Mouse (Mus musculus) forebrain, embryonic 10.5 days (tissue): ENCODE measurements at regions not wholly inside any gene's neighbourhood (a gene's known extent, or its start where the extent isn't known, plus 50 kb on each side); places are given as distances from the start of the nearest gene placed in this dataset.

Experiments used
- DNase-seq: peaks from one replicate; pipeline ENCODE4 v3.0.0-alpha.2; 2017; ENCODE audit warnings: low spot score; ENCODE audit errors: extremely low spot score
- H3K27ac ChIP-seq: fragments of 300-500 bp; sonication (generic); 2 replicates; pipeline ENCODE4 v1.5.1; 2016; ENCODE audit warnings: mild to moderate bottlenecking
- H3K27me3 ChIP-seq: fragments of 300-500 bp; sonication (generic); 2 replicates; pipeline ENCODE4 v1.6.1; 2016; ENCODE audit warnings: mild to moderate bottlenecking; ENCODE audit not compliant: poor library complexity, severe bottlenecking
- H3K36me3 ChIP-seq: fragments of 300-500 bp; sonication (generic); replicated peaks from 2 replicates; pipeline ENCODE4 v1.6.1; 2016; ENCODE audit warnings: mild to moderate bottlenecking, moderate library complexity
- H3K4me1 ChIP-seq: fragments of 300-500 bp; sonication (generic); 2 replicates; pipeline ENCODE4 v1.6.1; 2016
- H3K4me3 ChIP-seq: fragments of 300-500 bp; sonication (generic); 2 replicates; pipeline ENCODE4 v1.5.1; 2016; ENCODE audit warnings: mild to moderate bottlenecking, moderate library complexity
- H3K9me3 ChIP-seq: fragments of 300-500 bp; sonication (generic); 2 replicates; pipeline ENCODE4 v1.6.1; 2016; ENCODE audit warnings: mild to moderate bottlenecking, moderate library complexity
- WGBS: fragments of 180-500 bp; shearing (Covaris S2); methylation state at CpG from one replicate; pipeline ENCODE4 v1.1.7; 2016; 5-methylcytosine and 5-hydroxymethylcytosine counted together

- H3K9me3 ChIP-seq, result no peaks in the 10 kb centered on the region
- peaks cover 13% of the 10 kb centered on the region for H3K4me1 ChIP-seq
- peak overlapping the region; percentile 72 for H3K27ac ChIP-seq
- 18% methylated on average over 9 of the region's 9 CpGs for WGBS
- DNase-seq, result no peak
- H3K27me3 ChIP-seq, result peaks cover 21% of the 10 kb centered on the region
- no peaks in the 10 kb centered on the region for H3K36me3 ChIP-seq
- peak overlapping the region; percentile 45 for H3K4me3 ChIP-seq
These were observed 100.4 kb upstream of the Irx4 start for GRCm38 (mm10) chr13:73159865-73160264.

GRCm38 (mm10) chr13:73160289-73160688 lies 100.0 kb upstream of the Irx4 start:
- H3K27ac ChIP-seq, result peak overlapping the region; percentile 72
- WGBS, result under 1% methylated on average over 22 of the region's 22 CpGs
- no peaks in the 10 kb centered on the region for H3K9me3 ChIP-seq
- H3K36me3 ChIP-seq, result no peaks in the 10 kb centered on the region
- peak; percentile 86 for DNase-seq
- peaks cover 21% of the 10 kb centered on the region for H3K27me3 ChIP-seq
- H3K4me1 ChIP-seq, result peaks cover 13% of the 10 kb centered on the region
- peak overlapping the region; percentile 45 for H3K4me3 ChIP-seq

GRCm38 (mm10) chr13:73170301-73170700 lies 90.0 kb upstream of the Irx4 start:
- Histone ChIP-seq H3K27me3 (no peaks in the 10 kb centered on the region), H3K36me3 (no peaks in the 10 kb centered on the region), H3K4me3 (no peak overlapping the region), H3K9me3 (no peaks in the 10 kb centered on the region), H3K4me1 (no peaks in the 10 kb centered on the region), H3K27ac (no peak overlapping the region)
- no peak for DNase-seq
- 81% methylated on average over 3 of the region's 3 CpGs for WGBS

- H3K9me3 ChIP-seq, result 0 out of 2 replicates have a peak, but pooled peaks cover 7% of the 10 kb centered on the region
- 89% methylated on average over 3 of the region's 3 CpGs for WGBS
- H3K4me3 ChIP-seq, result no peak overlapping the region
- no peaks in the 10 kb centered on the region for H3K27me3 ChIP-seq
- H3K4me1 ChIP-seq, result no peaks in the 10 kb centered on the region
- H3K27ac ChIP-seq, result no peak overlapping the region
- no peaks in the 10 kb centered on the region for H3K36me3 ChIP-seq
- no peak for DNase-seq
These were observed 52.3 kb upstream of the Irx4 start for GRCm38 (mm10) chr13:73207931-73208448.
